Mouse (Mus musculus): ENCODE measurements around the gene Pgs1. TPM values are rescaled to one million over a fixed set of nuclear protein-coding genes. Genes with fewer than 3 reads are reported as not detected.

Gene Pgs1
- polyA plus RNA-seq, 1 experiment = 31.2 TPM

DNA sequence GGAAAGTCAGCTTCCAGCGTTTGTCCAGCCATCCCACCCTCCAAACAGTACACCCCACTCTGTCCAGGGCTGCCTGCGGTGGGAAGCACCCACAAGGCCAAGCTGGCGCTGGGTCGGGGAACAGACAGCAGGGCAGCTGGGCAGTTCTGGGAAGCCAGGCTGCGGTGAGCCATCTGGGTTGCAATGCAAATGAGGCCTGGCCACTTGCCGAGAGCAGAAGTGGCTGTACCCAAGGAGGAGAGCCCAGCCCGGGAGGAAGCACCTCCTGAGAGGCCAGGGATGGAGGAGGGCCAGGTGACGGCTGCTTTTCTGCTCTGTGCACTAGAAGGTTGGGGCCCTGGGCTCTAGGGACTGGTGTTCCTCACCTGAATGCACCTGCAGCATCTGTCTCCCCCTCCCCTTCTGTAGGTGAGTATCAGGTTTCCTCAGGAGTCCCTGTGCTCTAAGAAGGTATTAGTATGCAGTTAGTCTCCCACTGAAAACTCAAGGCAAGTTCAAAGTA is 10.0 kb upstream of the Pgs1 start:
- no peak for DNase-seq (ENCODE audit: low spot score)

DNA sequence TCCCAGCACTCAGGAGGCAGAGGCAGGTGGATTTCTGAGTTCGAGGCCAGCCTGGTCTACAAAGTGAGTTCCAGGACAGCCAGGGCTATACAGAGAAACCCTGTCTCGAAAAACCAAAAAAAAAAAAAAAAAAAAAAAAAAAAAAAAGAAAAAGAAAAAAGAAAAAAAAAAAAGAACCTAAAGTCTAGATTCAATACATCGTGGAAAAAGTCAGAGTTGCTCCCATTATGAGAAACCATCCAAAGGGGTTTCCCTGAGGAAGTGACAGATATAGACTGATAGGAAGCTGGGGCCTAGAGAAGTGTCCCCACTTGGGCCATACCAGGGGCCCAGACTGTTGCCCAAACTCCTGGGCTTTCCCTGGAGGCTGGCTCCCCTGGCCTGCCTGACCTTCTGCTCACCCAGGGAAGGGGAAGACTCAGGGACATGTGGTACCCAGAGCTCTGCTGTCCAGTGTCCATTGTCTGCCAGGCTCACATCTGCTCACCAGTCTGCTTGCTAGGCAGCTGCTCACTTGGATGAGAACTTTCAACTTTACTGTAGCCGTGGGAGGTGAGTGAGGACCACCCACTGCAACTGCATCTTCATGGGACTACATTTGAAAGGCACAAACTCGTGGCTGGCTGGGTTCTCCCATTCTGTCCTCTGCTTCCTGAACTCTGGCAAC is 8.3 kb upstream of the Pgs1 start:
- no peak for DNase-seq (ENCODE audit: low spot score)

DNA sequence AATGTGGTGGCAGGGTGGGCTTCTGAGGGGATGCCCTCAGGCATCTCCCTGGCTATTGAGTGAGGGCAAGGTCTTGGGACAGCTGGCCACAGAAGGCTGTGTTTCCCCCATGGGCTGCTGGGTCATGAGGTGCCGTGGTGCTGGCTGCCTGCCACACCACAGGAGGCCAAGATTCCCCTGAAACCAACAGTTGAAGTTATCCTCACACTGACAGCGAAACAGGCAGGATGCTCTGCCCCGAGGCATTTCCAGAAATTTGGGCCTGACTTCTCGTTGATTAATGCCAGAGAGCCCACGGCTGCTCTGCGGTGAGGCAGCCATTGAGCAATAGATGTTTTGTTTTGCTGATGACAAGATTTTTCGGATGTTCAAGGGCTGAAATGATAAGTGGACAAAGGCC is 6.7 kb upstream of the Pgs1 start:
- DNase-seq (ENCODE audit: low spot score) = no peak

DNA sequence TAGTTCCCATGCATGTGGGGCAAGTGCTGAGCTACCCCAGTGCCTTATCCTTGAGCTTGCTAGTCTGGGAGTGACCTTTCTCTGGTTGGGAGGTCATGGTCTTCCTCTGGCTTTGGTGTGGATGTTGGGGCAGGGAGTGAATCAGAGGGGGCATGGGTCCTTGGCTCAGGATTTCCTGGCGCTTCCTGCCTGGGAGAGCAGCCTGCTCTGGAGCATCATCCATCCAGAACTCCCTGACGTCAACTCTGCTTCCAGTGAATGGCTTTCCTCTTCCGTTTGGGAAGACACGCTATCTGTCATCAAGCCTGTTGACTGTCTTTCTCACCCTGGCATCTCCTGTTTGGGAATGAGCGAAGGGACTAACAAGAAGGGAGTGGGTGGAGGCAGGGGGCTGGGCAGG is 3.7 kb upstream of the Pgs1 start:
- DNase-seq (ENCODE audit: low spot score) = no peak

DNA sequence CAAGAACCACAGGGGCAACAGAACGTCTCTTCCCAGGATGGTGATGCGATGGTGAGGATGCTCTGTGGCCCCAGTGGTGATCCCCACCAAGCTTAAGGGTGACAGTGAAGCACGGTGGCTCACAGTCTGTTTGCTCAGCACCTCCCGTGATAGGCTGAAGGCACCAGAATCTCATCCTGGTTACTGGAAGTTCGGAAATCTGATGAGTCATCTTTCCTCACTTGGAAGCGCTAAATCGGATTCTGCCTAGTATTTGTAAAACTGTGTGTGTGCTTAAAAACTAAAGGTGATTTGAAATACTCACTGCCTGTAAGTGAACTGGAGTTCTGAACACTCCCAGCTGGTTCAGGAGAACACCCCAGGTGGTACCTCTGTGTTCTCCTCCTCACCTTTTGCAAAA is 2.3 kb upstream of the Pgs1 start:
- DNase-seq (ENCODE audit: low spot score) = no peak

DNA sequence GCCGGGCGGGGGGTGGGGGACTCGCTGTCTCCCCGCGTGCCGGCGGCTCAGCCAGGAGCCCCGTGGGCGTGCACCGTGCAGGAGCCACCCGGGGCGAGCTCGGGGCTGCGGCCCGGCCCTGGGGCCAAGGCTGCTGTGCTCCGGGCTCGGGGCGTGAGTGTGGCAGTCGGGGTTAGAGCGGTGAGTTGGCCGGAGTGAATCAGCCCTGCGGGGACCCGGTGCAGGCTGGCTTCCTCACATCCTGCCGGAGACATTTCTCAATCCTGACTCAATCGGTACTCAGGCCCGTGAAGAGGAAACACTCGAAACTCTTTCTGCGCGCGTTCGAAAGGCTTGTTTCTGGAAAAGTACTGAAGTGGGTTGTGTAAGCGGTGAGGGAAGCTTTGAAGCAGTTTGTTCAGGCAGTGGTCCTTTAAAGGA is 950 bp downstream of the Pgs1 start:
- no peak for DNase-seq (ENCODE audit: low spot score)

DNA sequence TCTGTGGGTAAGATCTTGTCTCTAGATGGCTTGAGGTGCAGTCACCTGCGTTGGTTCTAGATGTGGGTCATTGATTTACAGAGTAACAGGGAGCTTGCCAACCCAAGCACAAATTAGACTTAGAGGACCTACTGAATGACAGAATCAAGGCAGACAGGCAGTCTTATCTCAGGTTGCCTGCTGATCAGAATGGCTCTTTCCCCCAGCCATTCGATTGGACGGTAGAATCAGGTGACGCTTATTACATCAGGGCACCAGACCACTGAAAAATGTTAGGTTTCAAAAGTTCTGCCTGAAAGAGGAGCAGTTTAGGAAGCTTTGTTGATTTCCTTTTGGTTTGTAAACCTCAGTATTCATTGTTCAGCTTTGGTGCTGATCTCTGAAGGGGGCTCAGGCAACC is 1.9 kb downstream of the Pgs1 start:
- no peak for DNase-seq (ENCODE audit: low spot score)

DNA sequence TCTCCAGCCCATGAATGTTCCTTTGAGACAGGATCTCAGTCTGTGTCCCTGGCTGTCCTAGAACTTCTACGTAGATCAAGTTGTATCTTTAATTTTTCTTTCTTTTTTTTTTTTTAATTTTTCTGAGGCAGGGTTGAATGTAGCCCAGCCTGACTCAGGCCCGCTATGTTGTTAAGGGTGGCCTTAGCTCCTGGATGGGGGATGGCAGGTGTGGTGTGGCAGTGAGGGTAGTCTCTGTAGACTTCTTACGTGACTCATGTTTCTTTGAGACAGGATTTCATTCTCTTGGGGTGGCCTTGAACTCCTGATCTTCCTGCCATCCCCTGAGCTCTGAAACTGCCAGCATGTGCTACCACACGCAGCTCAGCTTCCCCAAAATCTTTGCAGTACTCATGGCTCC is 3.1 kb downstream of the Pgs1 start:
- no peak for DNase-seq (ENCODE audit: low spot score)

DNA sequence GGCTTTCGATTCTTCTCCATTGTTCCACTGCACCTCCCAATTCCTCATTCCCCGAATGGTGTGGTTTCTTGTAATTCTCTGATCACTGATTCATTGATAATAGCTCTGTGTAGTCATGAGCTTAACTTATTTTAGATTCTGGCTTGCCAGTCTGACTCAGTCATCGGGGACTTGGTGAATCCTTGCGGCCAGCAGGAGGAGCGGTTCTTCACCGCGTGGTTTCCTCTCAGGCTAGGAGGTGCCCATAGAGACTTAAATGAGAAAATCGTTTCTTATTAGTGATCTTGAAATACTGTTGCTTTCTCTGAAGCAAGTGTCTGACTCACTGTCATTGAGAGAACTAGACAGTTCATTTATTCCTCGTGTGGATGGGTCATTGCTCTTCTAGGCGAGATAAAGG is 3.8 kb downstream of the Pgs1 start:
- no peak for DNase-seq (ENCODE audit: low spot score)

DNA sequence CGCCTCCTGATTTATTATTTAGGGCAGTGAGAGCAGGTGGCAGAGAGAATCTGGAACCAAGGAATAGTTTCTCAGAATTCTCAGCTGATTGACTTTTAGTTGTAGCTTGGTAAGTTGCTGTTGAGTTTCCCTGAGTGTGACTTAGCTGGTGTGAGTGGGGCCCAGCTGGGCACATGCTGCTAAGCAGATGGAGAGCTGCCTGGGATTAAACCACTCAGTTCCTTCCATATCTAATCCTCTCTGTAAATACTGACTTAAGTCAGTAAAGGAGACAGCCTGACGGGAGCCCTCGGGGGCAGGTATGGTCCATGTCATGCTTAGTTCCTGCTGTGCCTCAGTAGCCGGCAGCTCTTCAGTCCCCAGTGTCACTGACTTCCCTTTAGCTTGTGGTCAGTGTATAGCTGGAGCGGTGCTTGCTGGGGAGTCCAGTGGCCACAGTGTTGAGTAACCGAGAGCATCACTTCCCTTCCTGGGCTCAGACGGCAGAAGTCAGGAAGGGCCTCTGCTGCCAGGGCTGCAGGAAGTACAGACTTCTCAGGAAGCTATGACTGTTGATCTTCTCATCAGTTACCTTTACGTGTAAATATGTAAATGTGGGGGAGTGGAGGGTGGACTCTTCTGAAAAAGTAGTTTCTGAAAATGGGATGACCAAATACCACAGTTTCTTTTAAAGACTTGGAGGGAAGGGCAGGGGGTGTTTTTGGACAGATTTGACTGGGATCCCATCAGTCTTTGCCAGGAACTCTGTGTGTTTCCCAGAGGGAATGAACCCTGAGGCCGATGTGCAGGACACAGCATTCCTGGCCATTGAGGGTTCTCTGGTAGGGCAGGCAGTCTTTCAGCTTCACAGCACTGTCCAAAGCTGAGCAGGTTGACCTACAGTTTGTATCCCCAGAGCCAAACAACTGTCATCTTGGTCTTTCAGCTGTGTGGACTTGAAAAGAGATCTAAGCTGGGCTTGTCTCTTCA is 5.7 kb downstream of the Pgs1 start:
- DNase-seq (ENCODE audit: low spot score) = no peak

DNA sequence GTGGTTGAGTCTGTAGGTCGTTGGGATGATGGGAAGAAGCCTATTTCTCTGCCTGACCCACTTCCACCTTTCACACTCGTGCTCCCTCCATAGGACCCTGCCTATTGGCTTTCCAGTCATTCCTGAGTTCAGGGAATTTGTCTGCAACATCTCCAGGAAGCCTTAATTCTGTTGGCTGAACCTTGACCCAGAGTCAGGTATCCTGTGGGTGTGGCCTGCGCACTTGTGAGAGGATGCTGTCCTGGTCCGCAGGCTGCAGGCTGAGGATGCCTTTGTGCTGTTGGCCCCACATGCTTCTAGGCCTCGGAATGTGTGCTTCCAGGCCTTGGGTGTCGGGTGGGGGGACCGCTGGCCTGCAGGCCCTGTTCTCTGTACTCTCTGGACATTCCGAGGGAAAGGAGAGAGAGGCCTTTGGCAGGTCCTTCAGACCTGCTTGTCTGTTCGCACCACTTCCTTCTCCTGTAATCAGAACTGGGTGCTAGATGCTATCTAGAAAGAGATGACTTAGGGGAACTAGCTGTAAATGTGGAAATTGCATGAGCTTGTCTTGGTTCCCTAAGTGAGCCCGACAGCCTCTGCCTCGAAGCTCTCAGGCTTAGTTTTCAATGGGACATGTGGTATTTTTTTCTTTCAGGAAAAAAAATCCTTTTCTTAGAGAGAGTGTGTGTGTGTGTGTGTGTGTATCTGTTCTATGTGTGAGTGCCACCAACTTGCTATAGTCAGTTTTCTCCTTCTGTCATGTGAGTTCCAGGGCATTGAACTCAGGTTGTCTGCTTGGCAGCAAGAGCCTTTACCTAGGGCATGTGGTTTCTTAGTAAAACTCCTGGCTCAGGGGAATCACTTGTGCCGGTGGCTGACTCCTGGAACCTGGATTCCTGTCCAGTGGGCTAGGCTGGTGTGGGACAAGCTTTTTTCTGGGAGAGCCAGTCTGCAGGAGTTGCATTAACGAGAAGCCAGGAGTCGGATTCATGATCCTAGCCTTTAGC is 7.4 kb downstream of the Pgs1 start:
- no peak for DNase-seq (ENCODE audit: low spot score)

DNA sequence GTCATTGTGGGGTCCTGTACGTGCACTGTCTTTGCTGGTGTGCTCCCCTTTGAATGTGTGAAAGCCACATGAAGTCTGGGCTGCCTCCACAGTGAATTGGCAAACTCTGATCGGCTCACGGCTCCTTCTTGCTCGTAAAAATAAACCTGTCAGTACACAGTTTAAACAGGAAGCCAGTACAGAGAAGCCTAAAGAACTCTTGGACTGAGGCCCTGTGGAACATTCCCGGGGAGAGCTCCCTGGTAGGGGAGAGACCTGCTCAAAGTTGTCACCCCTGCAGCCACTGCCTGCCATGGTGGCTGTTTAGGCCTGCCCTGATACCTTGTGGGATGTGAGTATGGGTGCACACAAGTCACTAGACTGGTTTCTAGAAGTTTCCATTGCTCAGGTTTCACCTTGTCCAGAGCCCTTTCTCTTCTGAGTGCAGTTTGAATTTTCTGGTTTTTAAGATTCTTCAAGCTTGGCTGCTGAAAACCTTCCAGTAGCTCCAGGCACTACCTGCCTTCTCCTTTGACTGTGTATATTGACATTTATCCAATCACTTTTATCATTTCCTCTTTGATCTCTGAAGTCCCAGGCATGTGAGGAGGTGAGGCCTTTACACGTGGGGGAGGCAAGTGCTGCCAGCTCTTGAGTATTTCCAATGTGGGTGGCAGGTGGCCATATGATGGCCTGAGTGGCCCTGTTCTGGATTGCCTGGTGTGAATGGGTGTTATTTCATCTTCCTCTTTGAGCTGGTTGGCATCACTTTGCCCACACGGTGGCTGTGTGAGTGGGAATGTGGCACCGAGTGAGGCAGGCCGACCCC is 8.4 kb downstream of the Pgs1 start:
- no peak for DNase-seq (ENCODE audit: low spot score)

DNA sequence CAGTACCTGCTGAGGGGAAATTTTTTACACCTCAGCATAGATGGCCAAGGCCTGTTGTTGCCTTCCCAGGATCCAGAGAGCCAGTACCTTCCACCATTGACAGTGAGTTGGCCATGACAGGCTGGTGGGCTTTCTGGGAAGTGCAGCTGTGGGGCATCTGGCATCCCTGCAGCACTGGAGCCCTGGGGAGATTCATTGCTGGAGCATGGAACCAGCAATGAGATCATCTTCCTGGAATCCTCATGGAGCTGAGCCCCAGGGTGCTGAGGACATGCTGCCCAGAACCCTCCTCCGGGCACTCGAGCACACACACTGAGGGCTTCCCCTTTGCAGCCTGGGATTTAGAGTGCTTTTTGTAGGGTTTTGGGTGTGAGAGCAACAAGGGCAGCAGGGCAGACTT is 9.2 kb downstream of the Pgs1 start:
- DNase-seq (ENCODE audit: low spot score) = no peak

DNA sequence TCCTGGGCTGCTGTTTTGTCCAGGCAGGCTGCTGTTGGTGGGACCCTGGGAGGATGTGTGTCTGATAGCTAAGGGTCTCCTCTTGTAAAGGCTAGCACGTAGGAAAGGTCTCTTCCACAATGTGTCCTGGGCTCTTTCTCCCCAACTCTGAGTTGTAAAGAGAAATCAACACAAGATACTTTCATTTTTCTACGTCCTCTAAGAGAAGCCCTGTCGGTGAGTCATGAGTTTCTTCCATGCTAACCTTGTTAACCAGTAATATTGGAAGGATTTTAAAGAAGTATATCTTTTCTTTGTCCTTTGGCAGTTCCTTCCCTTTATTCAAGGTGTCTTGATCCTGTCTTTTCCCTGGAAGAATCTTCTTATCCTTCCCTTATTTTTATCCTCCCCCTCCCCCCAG is 9.6 kb downstream of the Pgs1 start:
- DNase-seq (ENCODE audit: low spot score) = no peak

DNA sequence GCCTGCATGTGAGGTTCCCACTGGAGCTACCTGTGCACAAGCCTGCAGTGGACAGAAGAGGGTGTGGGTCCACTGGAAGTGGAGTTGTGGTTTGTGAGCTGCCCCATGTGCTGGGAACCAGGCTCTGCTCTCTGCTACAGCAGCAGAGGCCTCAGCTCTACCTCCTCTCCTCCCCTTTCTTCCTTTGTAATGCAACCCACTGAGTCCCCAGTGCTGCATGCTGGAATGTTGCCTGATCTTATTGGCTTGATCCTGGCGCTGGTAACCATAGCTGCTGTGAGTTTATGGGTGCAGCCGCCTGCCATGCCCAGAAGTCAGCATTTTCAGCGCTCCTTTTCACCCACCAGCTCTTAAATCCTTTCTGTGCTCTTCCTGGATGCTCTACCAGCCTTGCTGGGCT is 10.0 kb downstream of the Pgs1 start:
- no peak for DNase-seq (ENCODE audit: low spot score)

DNA sequence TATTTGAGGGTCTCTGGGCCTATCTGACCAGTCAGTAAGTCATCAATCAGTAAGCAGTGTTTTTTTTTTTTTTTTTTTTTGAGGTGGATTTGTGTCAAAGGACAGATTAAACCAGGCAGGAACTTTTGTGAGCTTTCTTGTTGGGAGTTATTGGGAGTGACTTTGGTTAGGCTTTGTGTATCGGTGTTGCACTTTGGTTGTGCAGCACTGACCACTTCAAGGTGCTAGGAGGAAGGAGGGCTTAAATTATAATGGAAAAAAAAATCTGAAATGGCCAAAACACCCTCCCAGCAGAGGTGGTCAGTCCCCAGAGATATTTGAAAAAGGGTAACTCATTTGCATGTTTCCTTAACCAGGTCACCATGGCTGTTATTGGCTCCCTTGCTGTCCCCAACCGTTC is 11.0 kb downstream of the Pgs1 start:
- DNase-seq (ENCODE audit: low spot score) = no peak

DNA sequence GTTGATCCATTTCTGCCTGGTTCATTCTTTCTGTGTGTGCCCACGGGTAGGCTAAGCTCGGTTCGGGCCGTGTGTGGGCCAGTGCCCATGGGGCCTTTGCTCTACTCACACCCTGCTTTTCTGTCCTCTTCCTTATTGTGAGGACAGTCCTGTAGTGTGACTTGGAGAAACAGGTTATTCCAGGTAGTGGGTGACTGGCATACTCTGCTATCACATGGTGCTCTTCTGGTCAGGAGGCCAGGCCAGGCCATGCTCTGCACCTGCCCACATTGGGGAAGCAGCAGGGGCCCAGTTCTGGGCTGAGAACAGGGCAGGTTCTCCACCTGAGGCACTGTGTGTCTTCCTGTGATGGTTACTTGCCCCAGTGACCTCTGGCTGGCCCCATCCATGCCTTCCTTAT is 12.3 kb downstream of the Pgs1 start:
- no peak for DNase-seq (ENCODE audit: low spot score)

DNA sequence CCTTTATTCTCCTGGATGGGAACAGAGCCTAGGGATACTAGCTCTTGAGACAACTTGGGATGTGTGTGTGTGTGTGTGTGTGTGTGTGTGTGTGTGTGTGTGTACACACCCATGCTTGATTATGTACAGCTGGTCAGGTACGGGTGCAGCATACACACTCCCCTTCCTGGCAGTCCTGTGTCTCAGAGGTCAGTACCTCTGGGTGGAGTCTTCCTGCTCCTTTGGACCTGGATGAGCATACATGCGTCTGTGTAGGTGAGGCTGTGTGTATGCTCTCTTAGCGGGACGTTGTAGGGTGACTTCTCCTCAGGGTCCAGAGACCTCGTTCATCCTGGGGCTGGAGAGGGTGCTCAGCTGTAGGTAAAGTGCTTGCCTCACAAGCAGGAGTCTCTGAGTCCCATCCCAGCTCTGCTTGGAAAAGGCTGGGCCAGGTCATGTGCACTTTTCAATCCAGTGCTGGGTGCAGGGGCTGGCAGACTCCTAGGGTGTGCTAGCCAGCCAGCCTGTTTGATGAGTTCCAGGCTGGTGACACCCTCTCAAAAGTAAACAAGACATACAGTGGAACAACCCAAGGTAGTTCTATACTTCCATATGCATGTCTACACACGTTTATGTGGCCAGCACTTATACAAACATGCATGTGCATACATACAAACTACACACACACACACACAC is 13.3 kb downstream of the Pgs1 start:
- no peak for DNase-seq (ENCODE audit: low spot score)

DNA sequence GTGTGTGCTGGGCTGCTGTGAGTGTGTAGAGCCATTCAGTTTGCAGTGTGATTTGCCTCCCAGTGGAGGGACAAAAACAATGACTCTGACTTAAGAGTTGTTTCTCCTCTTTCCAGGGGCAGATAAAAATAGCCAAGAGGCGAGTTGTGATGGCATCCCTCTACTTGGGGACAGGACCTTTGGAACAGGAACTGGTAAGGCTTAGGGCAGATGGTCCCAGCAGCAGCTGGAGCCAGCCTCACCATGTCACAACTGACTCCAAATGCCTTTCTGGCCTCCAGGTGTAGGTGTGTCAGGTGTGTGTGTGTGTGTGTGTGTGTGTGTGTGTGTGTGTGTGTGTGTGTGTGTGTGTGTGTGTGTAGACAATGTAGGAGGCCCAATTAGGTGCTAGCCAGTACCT is 14.0 kb downstream of the Pgs1 start:
- no peak for DNase-seq (ENCODE audit: low spot score)

DNA sequence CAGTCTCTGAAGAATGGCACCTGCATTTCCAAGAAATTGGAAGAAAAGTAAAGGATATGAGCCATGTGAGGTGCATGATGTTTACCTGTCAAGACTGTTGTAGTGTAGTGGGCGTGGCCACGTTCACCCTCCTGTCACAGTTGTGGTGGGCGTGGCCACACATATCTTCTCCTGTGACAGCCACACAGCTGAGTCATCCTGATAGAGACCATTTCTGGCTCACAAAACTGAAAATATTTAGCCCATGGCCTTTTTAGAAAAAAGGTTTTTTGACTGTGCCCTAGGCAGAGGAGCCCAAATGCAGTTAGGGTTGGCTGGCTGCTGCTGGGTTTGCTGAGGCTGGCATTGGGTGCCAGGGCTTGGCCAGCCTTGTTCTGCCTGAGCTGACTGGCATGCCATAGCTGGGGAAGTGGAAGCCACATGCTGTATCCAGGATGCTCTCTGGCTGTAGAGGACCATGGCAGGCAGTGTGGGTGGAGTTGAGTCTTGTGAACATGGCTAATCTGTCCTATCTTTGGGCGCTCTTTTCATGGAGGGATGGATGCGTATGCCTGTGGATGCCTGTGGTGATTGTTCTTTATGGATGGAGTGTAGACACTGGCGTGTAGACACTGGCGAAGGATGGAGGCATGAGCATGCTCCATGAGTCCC is 14.6 kb downstream of the Pgs1 start:
- DNase-seq (ENCODE audit: low spot score) = no peak

Measured in urinary bladder, adult 2 months (tissue).